In genomic region chr10:73805069-73805468, GRCm38 (mm10) we compare ENCODE assay signal across 23 mouse cellular contexts.
DNase-seq lines count a peak whose midpoint lies in the region; ATAC-seq and TF ChIP-seq lines count a peak whose summit lies in the region.
"Had no signal": no experiment of that assay in that cellular context is flagged by ENCODE, and none has a peak within 500 bp of the region (broad histone marks: within the 10 kb centered on the region; RNA-seq: fewer than 3 reads in every experiment).

No protein-coding gene starts in this region.

- no peak overlapping the region for H3K27ac ChIP-seq in CH12.LX (ENCODE audit: insufficient read depth, low read depth)
- H3K27ac ChIP-seq in ES-E14 (ENCODE audit: insufficient read depth, low read depth, low read length, poor library complexity, severe bottlenecking), result no peak overlapping the region
- no peak overlapping the region for H3K27ac ChIP-seq in MEL (ENCODE audit: control insufficient read depth, low read depth, low read length)
- no peak overlapping the region for H3K27ac ChIP-seq in kidney, embryonic 15.5 days

- no peak overlapping the region for H3K4me2 ChIP-seq in CH12.LX (ENCODE audit: insufficient read depth, low read depth, poor library complexity, severe bottlenecking)
- no peak overlapping the region for H3K4me2 ChIP-seq in kidney, embryonic 15.5 days

- 94% methylated on average over 4 of the region's 4 CpGs for WGBS in kidney, embryonic 15.5 days

- TF ChIP-seq CTCF in CH12.LX (conservative IDR thresholded peaks at IDR 0.05 in 1 of 2, IDR thresholded peaks at IDR 0.05 in 1 of 2; ENCODE audit: low read depth in 2 of 2, low read length in 2 of 2), result no peak
- no peak for TF ChIP-seq CTCF in MEL (IDR thresholded peaks at IDR 0.05 in 2 of 3, conservative IDR thresholded peaks at IDR 0.05 in 1 of 3; ENCODE audit: control insufficient read depth in 1 of 3, insufficient read depth in 1 of 3, low read depth in 2 of 3, low read length in 3 of 3, poor library complexity in 1 of 3, severe bottlenecking in 1 of 3)

- in situ Hi-C loops in CH12.LX (cut with MboI; ENCODE audit: low pct_ligation_motif_present, low pct_unique_long_range_greater_than_20kb, low sequenced_read_pairs) (no loop called here), ES-E14 (cut with MboI; ENCODE audit: low sequenced_read_pairs in 2 of 2, unreplicated experiment in 2 of 2) (no loop called here)

- H3K79me2 ChIP-seq in CH12.LX (replicated peaks; ENCODE audit: control insufficient read depth, extremely low read depth, insufficient read depth, poor library complexity, severe bottlenecking) (no peaks in the 10 kb centered on the region), MEL (ENCODE audit: control insufficient read depth, insufficient read depth, low read length, poor library complexity) (no peaks in the 10 kb centered on the region)

- peaks cover 39% of the 10 kb centered on the region for H3K9me3 ChIP-seq in CH12.LX (replicated peaks; ENCODE audit: low read length)
- no peaks in the 10 kb centered on the region for H3K9me3 ChIP-seq in ES-E14 (ENCODE audit: control insufficient read depth, insufficient read depth, low read depth, low read length)
- H3K9me3 ChIP-seq in MEL (replicated peaks; ENCODE audit: insufficient read depth, low read length), result no peaks in the 10 kb centered on the region
- no peaks in the 10 kb centered on the region for H3K9me3 ChIP-seq in kidney, embryonic 15.5 days (replicated peaks)
- H3K9me3 ChIP-seq: G1E had no signal

- ATAC-seq in kidney, embryonic 15.5 days (replicated peaks; ENCODE audit: low FRiP score), result no peak
- ATAC-seq in activated CD4-positive, CD25-positive, alpha-beta regulatory T cell, adult 4 months, result no peak
- ATAC-seq: CD4-positive, CD25-positive, alpha-beta regulatory T cell, adult 4 months; Patski had no signal

- H3K27me3 ChIP-seq in CH12.LX (replicated peaks) (no peaks in the 10 kb centered on the region), MEL (ENCODE audit: control insufficient read depth in 1 of 2, insufficient read depth in 2 of 2, low read length in 2 of 2) (no peaks in the 10 kb centered on the region)
- H3K27me3 ChIP-seq in kidney, embryonic 15.5 days, result no peaks in the 10 kb centered on the region
- H3K27me3 ChIP-seq: Patski had no signal

- DNase-seq in CH12.LX (ENCODE audit: extremely low read depth) (no peak), ES-E14 (ENCODE audit: low read depth, low spot score) (no peak), MEL (ENCODE audit: low read depth, low spot score) (no peak)
- no peak for DNase-seq in urinary bladder, postnatal 14 days (ENCODE audit: low spot score)
- DNase-seq: adrenal gland, adult 2 months; adrenal gland, adult 8-10 months; adrenal gland, postnatal 10 days; adrenal gland, postnatal 14 days; adrenal gland, postnatal 25 days; adrenal gland, postnatal 36 days; B cell, adult 2 months; cerebellum, adult 11 months; cerebellum, adult 11-12 months; cerebellum, adult 18-20 months; cerebellum, adult 2 months; cerebellum, adult 8-10 months; cerebellum, adult 9-10 months; cerebellum, adult 9-11 months had no signal

- TF ChIP-seq POLR2A in CH12.LX (IDR thresholded peaks at IDR 0.05; ENCODE audit: low read depth, low read length) (no peak), MEL (IDR thresholded peaks at IDR 0.05; ENCODE audit: control insufficient read depth in 1 of 2, insufficient read depth in 1 of 2, low read depth in 1 of 2, low read length in 2 of 2, poor library complexity in 1 of 2) (no peak)

- TF ChIP-seq EP300 in CH12.LX (IDR thresholded peaks at IDR 0.05; ENCODE audit: low read length), result no peak
- TF ChIP-seq EP300 in MEL (IDR thresholded peaks at IDR 0.05; ENCODE audit: low read depth in 1 of 2, low read length in 2 of 2), result no peak

- H3K36me3 ChIP-seq in CH12.LX (replicated peaks in 1 of 2; ENCODE audit: control insufficient read depth in 1 of 2, insufficient read depth in 1 of 2, low read length in 1 of 2) (no peaks in the 10 kb centered on the region), ES-E14 (ENCODE audit: control insufficient read depth, insufficient read depth, low read length, poor library complexity, severe bottlenecking) (no peaks in the 10 kb centered on the region), MEL (ENCODE audit: control insufficient read depth in 1 of 2, insufficient read depth in 2 of 2, low read length in 2 of 2) (no peaks in the 10 kb centered on the region)
- no peaks in the 10 kb centered on the region for H3K36me3 ChIP-seq in kidney, embryonic 15.5 days
- H3K36me3 ChIP-seq: G1E had no signal

- TF ChIP-seq RAD21 in CH12.LX (IDR thresholded peaks at IDR 0.05; ENCODE audit: low read depth, low read length), result no peak
- no peak for TF ChIP-seq RAD21 in MEL (IDR thresholded peaks at IDR 0.05; ENCODE audit: low read depth, low read length)

- H3K9ac ChIP-seq in CH12.LX (ENCODE audit: insufficient read depth, low read depth) (no peak overlapping the region), ES-E14 (ENCODE audit: insufficient read depth, low read depth, low read length, poor library complexity, severe bottlenecking) (no peak overlapping the region), MEL (ENCODE audit: control insufficient read depth, low read depth, low read length, poor library complexity, severe bottlenecking) (no peak overlapping the region)
- no peak overlapping the region for H3K9ac ChIP-seq in kidney, embryonic 15.5 days

- H3K4me3 ChIP-seq in CH12.LX (replicated peaks in 1 of 3; ENCODE audit: low read depth in 2 of 3, low read length in 2 of 3, poor library complexity in 1 of 3) (no peak overlapping the region), ES-E14 (ENCODE audit: insufficient read depth in 1 of 2, low read depth in 1 of 2, low read length in 2 of 2, poor library complexity in 1 of 2, severe bottlenecking in 1 of 2) (no peak overlapping the region), MEL (ENCODE audit: control insufficient read depth in 1 of 2, insufficient read depth in 1 of 2, low read depth in 2 of 2, low read length in 2 of 2) (no peak overlapping the region)
- H3K4me3 ChIP-seq in kidney, embryonic 15.5 days (replicated peaks), result no peak overlapping the region

- dilution Hi-C loops in CH12.LX (cut with MboI; ENCODE audit: extremely low pct_ligation_motif_present, extremely low pct_unique_long_range_greater_than_20kb, low sequenced_read_pairs), result no loop called here

- H3K4me1 ChIP-seq in CH12.LX (ENCODE audit: control insufficient read depth in 1 of 2, insufficient read depth in 2 of 2), result no peaks in the 10 kb centered on the region
- no peaks in the 10 kb centered on the region for H3K4me1 ChIP-seq in ES-E14 (ENCODE audit: control insufficient read depth in 2 of 2, insufficient read depth in 2 of 2, low read length in 2 of 2, poor library complexity in 1 of 2)
- H3K4me1 ChIP-seq in MEL (ENCODE audit: control insufficient read depth in 1 of 2, insufficient read depth in 2 of 2, low read length in 2 of 2), result no peaks in the 10 kb centered on the region
- no peaks in the 10 kb centered on the region for H3K4me1 ChIP-seq in kidney, embryonic 15.5 days

TF ChIP-seq in CH12.LX, 34 proteins besides CTCF, POLR2A, EP300 and RAD21:
- TF ChIP-seq ZC3H11A (IDR thresholded peaks at IDR 0.05; ENCODE audit: low read depth, low read length) (no peak), MAFK (IDR thresholded peaks at IDR 0.05; ENCODE audit: insufficient replicate concordance, low read length) (peak; percentile 63; the same call in 1 of the 2 replicates), ELF1 (IDR thresholded peaks at IDR 0.05; ENCODE audit: low read depth, low read length) (no peak)

TF ChIP-seq in ES-E14, 5 proteins besides CTCF, POLR2A, EP300 and RAD21:
- TF ChIP-seq ZNF384 (IDR thresholded peaks at IDR 0.05; ENCODE audit: low read depth, low read length) (no peak), MAFK (IDR thresholded peaks at IDR 0.05; ENCODE audit: insufficient read depth, low read depth, low read length) (peak; percentile 88)
TF ChIP-seq in ES-E14: peak in this region for 1.

TF ChIP-seq in MEL, 35 proteins besides CTCF, POLR2A, EP300 and RAD21:
- TF ChIP-seq MAFK (IDR thresholded peaks at IDR 0.05; ENCODE audit: borderline replicate concordance, low read depth, low read length), result peak; percentile 53; the same call in 1 of the 2 replicates
- TF ChIP-seq ETS1 (IDR thresholded peaks at IDR 0.05; ENCODE audit: low read depth, low read length), result no peak

Comparison
In these comparisons a context has a peak if more than half of its experiments do, and no peak if none do; other contexts are left out.
1. Of the 35 proteins assayed by ChIP-seq in both MEL and CH12.LX: peak only in MEL: none; only in CH12.LX: none; in both: MAFK; in neither: 34.